Mouse (Mus musculus): ENCODE results near the gene Csmd2. TPM values are rescaled to one million over a fixed set of nuclear protein-coding genes. Genes with fewer than 3 reads are reported as not detected.

The Csmd2 gene
- polyA plus RNA-seq, 1 experiment from 2014 or later = 0.12 TPM

- no peak for TF ChIP-seq CTCF (IDR thresholded peaks at IDR 0.05; ENCODE audit: low read depth)
- 83% methylated on average over 6 of the region's 6 CpGs for WGBS
- Histone ChIP-seq H3K4me3 (ENCODE audit: low read depth, low read length) (no peak overlapping the region), H3K9ac (no peak overlapping the region), H3K27ac (ENCODE audit: low read depth) (no peak overlapping the region), H3K27me3 (ENCODE audit: insufficient read depth, low read length) (no peaks in the 10 kb centered on the region), H3K4me2 (no peak overlapping the region), H3K36me3 (ENCODE audit: insufficient read depth) (no peaks in the 10 kb centered on the region), H3K4me1 (ENCODE audit: insufficient read depth) (no peaks in the 10 kb centered on the region), H3K9me3 (ENCODE audit: low read depth, low read length) (no peaks in the 10 kb centered on the region)
- no peak for ATAC-seq (ENCODE audit: insufficient read depth)
- no peak for DNase-seq
These were observed 339.8 kb downstream of the Csmd2 start for GRCm38 (mm10) chr4:128327421-128327820.

DNA sequence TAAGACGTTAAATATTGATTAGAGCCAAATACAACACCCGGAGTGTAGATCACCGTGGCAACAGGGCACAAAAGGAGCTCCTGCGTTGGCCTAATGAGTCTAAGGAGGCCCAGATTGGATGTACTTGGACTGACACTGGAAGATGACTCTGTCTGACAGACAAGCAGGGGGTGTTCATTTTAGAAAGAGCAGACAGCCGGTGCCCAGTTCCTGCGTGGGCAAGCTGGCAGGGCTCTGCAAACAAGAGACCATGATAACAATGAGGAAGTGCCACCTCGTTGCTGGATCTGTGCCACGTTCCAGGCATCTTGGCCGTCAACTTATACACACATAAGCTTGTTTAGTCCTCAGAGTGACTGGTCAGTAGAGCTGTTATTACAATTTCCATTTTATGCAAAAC, 342.9 kb downstream of the Csmd2 start:
- no peaks in the 10 kb centered on the region for H3K27me3 ChIP-seq (ENCODE audit: insufficient read depth, low read length)
- H3K9me3 ChIP-seq (ENCODE audit: low read depth, low read length) = no peaks in the 10 kb centered on the region
- no peaks in the 10 kb centered on the region for H3K36me3 ChIP-seq (ENCODE audit: insufficient read depth)
- H3K9ac ChIP-seq = no peak overlapping the region
- 67% methylated on average over 9 of the region's 9 CpGs for WGBS
- no peaks in the 10 kb centered on the region for H3K4me1 ChIP-seq (ENCODE audit: insufficient read depth)
- DNase-seq (peak; percentile 22), ATAC-seq (ENCODE audit: insufficient read depth) (no peak)
- no peak for TF ChIP-seq CTCF (IDR thresholded peaks at IDR 0.05; ENCODE audit: low read depth)
- H3K27ac ChIP-seq (ENCODE audit: low read depth) = no peak overlapping the region
- no peak overlapping the region for H3K4me3 ChIP-seq (ENCODE audit: low read depth, low read length)
- no peak overlapping the region for H3K4me2 ChIP-seq

- no peak for DNase-seq
- H3K4me1 ChIP-seq (ENCODE audit: insufficient read depth) = no peaks in the 10 kb centered on the region
These were observed 352.8 kb downstream of the Csmd2 start for GRCm38 (mm10) chr4:128340457-128340856.

DNA sequence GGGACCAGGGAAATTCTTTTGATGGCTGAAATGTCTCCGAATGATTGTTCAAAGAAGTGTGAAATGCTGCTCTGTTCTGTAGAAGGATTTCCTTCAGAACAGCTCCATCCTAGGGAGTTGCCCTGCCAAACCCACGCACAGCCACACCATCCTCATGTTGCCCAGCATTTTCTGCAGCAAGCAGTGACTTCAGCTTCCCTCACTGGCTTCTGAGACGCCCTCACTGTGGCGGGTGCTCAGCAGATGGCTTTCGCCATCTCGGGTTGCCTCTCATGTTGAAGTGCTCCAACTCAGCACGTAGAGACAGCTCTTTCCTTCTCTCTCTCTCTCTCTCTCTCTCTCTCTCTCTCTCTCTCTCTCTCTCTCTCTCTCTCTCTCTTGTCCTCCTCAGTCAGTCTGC, 353.7 kb downstream of the Csmd2 start:
- no peak for ATAC-seq (ENCODE audit: insufficient read depth)

More at GRCm38 (mm10) chr4:128340457-128340856, 352.8 kb downstream of the Csmd2 start:
- 0 out of 2 replicates have a peak, but pooled peaks cover 3% of the 10 kb centered on the region for H3K27me3 ChIP-seq (ENCODE audit: insufficient read depth, low read length)
- no peaks in the 10 kb centered on the region for H3K9me3 ChIP-seq (ENCODE audit: low read depth, low read length)
- no peak overlapping the region for H3K4me2 ChIP-seq
- no peak overlapping the region for H3K4me3 ChIP-seq (ENCODE audit: low read depth, low read length)
- 83% methylated on average over 7 of the region's 7 CpGs for WGBS
- no peak overlapping the region for H3K27ac ChIP-seq (ENCODE audit: low read depth)
- H3K36me3 ChIP-seq (ENCODE audit: insufficient read depth) = no peaks in the 10 kb centered on the region
- no peak for TF ChIP-seq CTCF (IDR thresholded peaks at IDR 0.05; ENCODE audit: low read depth)
- no peak overlapping the region for H3K9ac ChIP-seq
- ATAC-seq (ENCODE audit: insufficient read depth) = no peak

DNA sequence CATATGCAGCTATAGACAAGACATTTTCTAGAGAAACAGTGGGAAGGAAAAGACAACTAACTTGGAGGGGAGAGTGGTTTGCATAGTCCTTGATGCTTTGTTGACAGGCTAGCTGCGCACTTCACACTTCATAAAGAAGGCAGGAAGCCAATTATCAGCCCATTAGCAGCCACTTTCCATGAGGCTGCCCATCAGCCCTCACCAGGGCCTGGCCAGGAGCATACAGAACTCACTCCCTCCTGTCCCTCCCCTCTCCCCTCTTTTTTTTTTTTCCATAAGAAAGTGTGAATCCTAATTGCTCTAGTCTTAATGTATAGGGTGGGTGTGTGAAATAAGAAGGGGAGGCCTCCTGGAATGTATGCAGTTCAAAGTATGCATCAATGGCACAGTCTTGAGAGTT, 354.6 kb downstream of the Csmd2 start:
- Histone ChIP-seq H3K4me3 (ENCODE audit: low read depth, low read length) (no peak overlapping the region), H3K9ac (no peak overlapping the region), H3K4me1 (ENCODE audit: insufficient read depth) (no peaks in the 10 kb centered on the region), H3K9me3 (ENCODE audit: low read depth, low read length) (no peaks in the 10 kb centered on the region), H3K27ac (ENCODE audit: low read depth) (no peak overlapping the region), H3K27me3 (ENCODE audit: insufficient read depth, low read length) (0 out of 2 replicates have a peak, but pooled peaks cover 3% of the 10 kb centered on the region), H3K36me3 (ENCODE audit: insufficient read depth) (no peaks in the 10 kb centered on the region), H3K4me2 (no peak overlapping the region)
- 41% methylated on average over 1 of the region's 1 CpGs for WGBS
- TF ChIP-seq CTCF (IDR thresholded peaks at IDR 0.05; ENCODE audit: low read depth) = no peak
- peak; percentile 77 for ATAC-seq (ENCODE audit: insufficient read depth)
- peak; percentile 81 for DNase-seq

More for the DNA sequence above, 353.7 kb downstream of the Csmd2 start:
- 42% methylated on average over 7 of the region's 7 CpGs for WGBS
- H3K9me3 ChIP-seq (ENCODE audit: low read depth, low read length) = no peaks in the 10 kb centered on the region
- H3K4me3 ChIP-seq (ENCODE audit: low read depth, low read length) = no peak overlapping the region
- peak; percentile 18 for DNase-seq
- no peak overlapping the region for H3K27ac ChIP-seq (ENCODE audit: low read depth)
- H3K9ac ChIP-seq = no peak overlapping the region
- 0 out of 2 replicates have a peak, but pooled peaks cover 3% of the 10 kb centered on the region for H3K27me3 ChIP-seq (ENCODE audit: insufficient read depth, low read length)
- no peaks in the 10 kb centered on the region for H3K36me3 ChIP-seq (ENCODE audit: insufficient read depth)
- no peak overlapping the region for H3K4me2 ChIP-seq
- no peaks in the 10 kb centered on the region for H3K4me1 ChIP-seq (ENCODE audit: insufficient read depth)
- TF ChIP-seq CTCF (IDR thresholded peaks at IDR 0.05; ENCODE audit: low read depth) = no peak

GRCm38 (mm10) chr4:128358751-128359150, 371.1 kb downstream of the Csmd2 start:
- 83% methylated on average over 11 of the region's 11 CpGs for WGBS
- no peaks in the 10 kb centered on the region for H3K9me3 ChIP-seq (ENCODE audit: low read depth, low read length)
- no peak overlapping the region for H3K4me2 ChIP-seq
- H3K9ac ChIP-seq = no peak overlapping the region
- ATAC-seq (ENCODE audit: insufficient read depth) (no peak), DNase-seq (no peak)
- H3K4me1 ChIP-seq (ENCODE audit: insufficient read depth) = no peaks in the 10 kb centered on the region
- no peak overlapping the region for H3K27ac ChIP-seq (ENCODE audit: low read depth)
- H3K36me3 ChIP-seq (ENCODE audit: insufficient read depth) = no peaks in the 10 kb centered on the region
- H3K27me3 ChIP-seq (ENCODE audit: insufficient read depth, low read length) = no peaks in the 10 kb centered on the region
- no peak for TF ChIP-seq CTCF (IDR thresholded peaks at IDR 0.05; ENCODE audit: low read depth)
- H3K4me3 ChIP-seq (ENCODE audit: low read depth, low read length) = no peak overlapping the region

DNA sequence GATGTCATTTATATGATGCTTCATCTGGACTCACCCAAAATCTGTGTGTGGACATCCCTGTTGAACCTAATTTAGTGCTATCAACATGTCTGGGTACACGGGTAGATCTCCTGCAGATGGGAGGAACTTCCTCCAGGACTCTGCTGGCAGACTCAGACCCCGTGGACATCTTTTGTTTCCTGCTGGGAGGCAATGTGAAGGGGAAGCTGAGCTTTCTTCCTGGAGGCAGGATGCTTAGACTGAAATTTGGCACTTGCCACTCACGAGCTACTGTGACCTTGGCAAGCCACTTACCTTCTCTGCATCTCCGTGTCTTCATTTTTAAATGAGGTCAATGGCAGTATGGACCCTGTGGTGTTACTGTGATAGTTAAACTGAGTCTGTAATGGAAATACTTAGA, 378.2 kb downstream of the Csmd2 start:
- Histone ChIP-seq H3K9me3 (ENCODE audit: low read depth, low read length) (no peaks in the 10 kb centered on the region), H3K27ac (ENCODE audit: low read depth) (no peak overlapping the region), H3K27me3 (ENCODE audit: insufficient read depth, low read length) (no peaks in the 10 kb centered on the region), H3K4me1 (ENCODE audit: insufficient read depth) (no peaks in the 10 kb centered on the region), H3K9ac (no peak overlapping the region), H3K4me3 (ENCODE audit: low read depth, low read length) (no peak overlapping the region), H3K4me2 (no peak overlapping the region), H3K36me3 (ENCODE audit: insufficient read depth) (no peaks in the 10 kb centered on the region)
- TF ChIP-seq CTCF (IDR thresholded peaks at IDR 0.05; ENCODE audit: low read depth) = no peak
- WGBS = 75% methylated on average over 4 of the region's 4 CpGs
- ATAC-seq (ENCODE audit: insufficient read depth) (no peak), DNase-seq (no peak)

- no peak for TF ChIP-seq CTCF (IDR thresholded peaks at IDR 0.05; ENCODE audit: low read depth)
- Histone ChIP-seq H3K4me1 (ENCODE audit: insufficient read depth) (no peaks in the 10 kb centered on the region), H3K9me3 (ENCODE audit: low read depth, low read length) (no peaks in the 10 kb centered on the region), H3K27ac (ENCODE audit: low read depth) (no peak overlapping the region), H3K9ac (no peak overlapping the region), H3K4me3 (ENCODE audit: low read depth, low read length) (no peak overlapping the region), H3K36me3 (ENCODE audit: insufficient read depth) (no peaks in the 10 kb centered on the region), H3K27me3 (ENCODE audit: insufficient read depth, low read length) (no peaks in the 10 kb centered on the region), H3K4me2 (no peak overlapping the region)
- ATAC-seq (ENCODE audit: insufficient read depth) (no peak), DNase-seq (no peak)
- WGBS = 89% methylated on average over 6 of the region's 6 CpGs
These were observed 380.4 kb downstream of the Csmd2 start for GRCm38 (mm10) chr4:128368088-128368487.

Data from lung, embryonic 14.5 days (tissue).